8 mouse cellular contexts compared by ENCODE assay signal in genomic region chr17:87352106-87352897, GRCm38 (mm10).
DNase-seq lines count a peak whose midpoint lies in the region; ATAC-seq and TF ChIP-seq lines count a peak whose summit lies in the region.

No protein-coding gene starts in this region.

- intact Hi-C loops in left cerebral cortex, adult 2 months (cut with DNase I), result no loop called here

- peak; percentile 91 for DNase-seq in heart, adult 11 months
- no peak for DNase-seq in heart, adult 9 months (ENCODE audit: low spot score in 2 of 2)
- DNase-seq in midbrain, embryonic 11.5 days (ENCODE audit: low spot score, missing footprints), result no peak
- no peak for DNase-seq in adipocyte (ENCODE audit: low spot score)
- no peak for DNase-seq in thymus, adult 18-20 months
- DNase-seq in left cerebral cortex, adult 2 months (ENCODE audit: extremely low spot score in 1 of 2, low spot score in 2 of 2), result no peak

- no peak overlapping the region for H3K9ac ChIP-seq in embryonic facial prominence, embryonic 12.5 days
- H3K9ac ChIP-seq in intestine, embryonic 15.5 days, result 0 out of 2 replicates have a peak overlapping the region, but pooled peaks have one; percentile 15
- 0 out of 2 replicates have a peak overlapping the region, but pooled peaks have one; percentile 18 for H3K9ac ChIP-seq in midbrain, embryonic 11.5 days (ENCODE audit: low read length)

- H3K4me3 ChIP-seq in embryonic facial prominence, embryonic 12.5 days, result no peak overlapping the region
- no peak overlapping the region for H3K4me3 ChIP-seq in intestine, embryonic 15.5 days (replicated peaks)
- no peak overlapping the region for H3K4me3 ChIP-seq in midbrain, embryonic 11.5 days (ENCODE audit: low read depth, low read length)
- no peak overlapping the region for H3K4me3 ChIP-seq in left cerebral cortex, adult 2 months

- TF ChIP-seq CTCF in left cerebral cortex, adult 2 months (IDR thresholded peaks at IDR 0.05), result no peak

- no peak overlapping the region for H3K4me2 ChIP-seq in embryonic facial prominence, embryonic 12.5 days (replicated peaks)
- no peak overlapping the region; the same call in 1 of the 2 replicates for H3K4me2 ChIP-seq in intestine, embryonic 15.5 days (replicated peaks)
- no peak overlapping the region for H3K4me2 ChIP-seq in midbrain, embryonic 11.5 days

- WGBS in embryonic facial prominence, embryonic 12.5 days, result 28% methylated on average over 16 of the region's 16 CpGs
- 32% methylated on average over 16 of the region's 16 CpGs for WGBS in intestine, embryonic 15.5 days
- WGBS in midbrain, embryonic 11.5 days, result 30% methylated on average over 16 of the region's 16 CpGs

- H3K36me3 ChIP-seq in embryonic facial prominence, embryonic 12.5 days, result no peaks in the 10 kb centered on the region
- no peaks in the 10 kb centered on the region for H3K36me3 ChIP-seq in intestine, embryonic 15.5 days
- no peaks in the 10 kb centered on the region for H3K36me3 ChIP-seq in midbrain, embryonic 11.5 days (ENCODE audit: control insufficient read depth, insufficient read depth, low read length)

- H3K4me1 ChIP-seq in embryonic facial prominence, embryonic 12.5 days, result peaks cover 41% of the 10 kb centered on the region
- H3K4me1 ChIP-seq in intestine, embryonic 15.5 days (replicated peaks), result peaks cover 52% of the 10 kb centered on the region
- peaks cover 24% of the 10 kb centered on the region for H3K4me1 ChIP-seq in midbrain, embryonic 11.5 days (ENCODE audit: control insufficient read depth, insufficient read depth, low read length)

- no peaks in the 10 kb centered on the region for H3K9me3 ChIP-seq in embryonic facial prominence, embryonic 12.5 days
- H3K9me3 ChIP-seq in intestine, embryonic 15.5 days, result no peaks in the 10 kb centered on the region
- H3K9me3 ChIP-seq in midbrain, embryonic 11.5 days (ENCODE audit: control insufficient read depth, low read length), result no peaks in the 10 kb centered on the region

- H3K27me3 ChIP-seq in embryonic facial prominence, embryonic 12.5 days, result no peaks in the 10 kb centered on the region
- no peaks in the 10 kb centered on the region for H3K27me3 ChIP-seq in intestine, embryonic 15.5 days (replicated peaks)
- H3K27me3 ChIP-seq in midbrain, embryonic 11.5 days (ENCODE audit: control insufficient read depth, insufficient read depth, low read length), result no peaks in the 10 kb centered on the region

- peak; percentile 25; the same call in 1 of the 2 replicates for ATAC-seq in embryonic facial prominence, embryonic 12.5 days (ENCODE audit: insufficient number of reproducible peaks, insufficient read depth, low FRiP score, low TSS enrichment)
- ATAC-seq in intestine, embryonic 15.5 days, result peak; percentile 91
- peak; percentile 49 for ATAC-seq in midbrain, embryonic 11.5 days (ENCODE audit: low FRiP score)

- peak overlapping the region; percentile 72 for H3K27ac ChIP-seq in embryonic facial prominence, embryonic 12.5 days
- H3K27ac ChIP-seq in intestine, embryonic 15.5 days, result peak overlapping the region; percentile 90
- H3K27ac ChIP-seq in midbrain, embryonic 11.5 days (ENCODE audit: low read depth, low read length), result no peak overlapping the region
- no peak overlapping the region for H3K27ac ChIP-seq in left cerebral cortex, adult 2 months

Comparison
In these comparisons a context has a peak if more than half of its experiments do, and no peak if none do; other contexts are left out.
1. ATAC-seq: peak in every context shown above with its lines; median percentile 91 in intestine, embryonic 15.5 days; 49 in midbrain, embryonic 11.5 days; 25 in embryonic facial prominence, embryonic 12.5 days.
2. H3K27ac ChIP-seq: peak in embryonic facial prominence, embryonic 12.5 days (single experiment) and intestine, embryonic 15.5 days (single experiment); none in midbrain, embryonic 11.5 days (single experiment) and left cerebral cortex, adult 2 months (single experiment).